Mouse (Mus musculus) C2C12 (cell line): Measurements from ENCODE around the gene Jkamp. TPM values are rescaled to one million over a fixed set of nuclear protein-coding genes. Genes with fewer than 3 reads are reported as not detected.

Experiments
- H3K27me3 ChIP-seq: one replicate; pipeline ENCODE4 v1.6.1; 2011; ENCODE audit not compliant: control insufficient read depth, insufficient read depth, insufficient read length
- H3K36me3 ChIP-seq: one replicate; pipeline ENCODE4 v1.6.1; 2011; ENCODE audit not compliant: control insufficient read depth, insufficient read depth
- H3K4me3 ChIP-seq: one replicate; pipeline ENCODE4 v1.5.1; 2011; ENCODE audit warnings: mild to moderate bottlenecking, control low read depth; ENCODE audit not compliant: poor library complexity, insufficient read depth, severe bottlenecking
- H3K79me2 ChIP-seq: one replicate; pipeline ENCODE4 v1.6.1; 2011; ENCODE audit not compliant: control insufficient read depth, insufficient read depth
- H3K79me3 ChIP-seq: one replicate; pipeline ENCODE4 v1.6.1; 2011; ENCODE audit warnings: low read depth, control low read depth
- H3ac ChIP-seq: one replicate; pipeline ENCODE3; 2011; ENCODE audit warnings: low read depth; ENCODE audit not compliant: control insufficient read depth, insufficient read length
- CEBPB ChIP-seq: IDR thresholded peaks from one replicate; pipeline ENCODE4 v1.6.1; 2011; ENCODE audit warnings: low read depth, mild to moderate bottlenecking, control low read depth, moderate library complexity
- CTCF ChIP-seq: IDR thresholded peaks from one replicate; pipeline ENCODE4 v1.5.1; 2011; ENCODE audit not compliant: control insufficient read depth, insufficient read depth, insufficient read length
- FOSL1 ChIP-seq: IDR thresholded peaks from one replicate; pipeline ENCODE4 v1.8.0; 2011; ENCODE audit warnings: mild to moderate bottlenecking, low read length; ENCODE audit not compliant: poor library complexity, insufficient read depth, severe bottlenecking
- MAX ChIP-seq: IDR thresholded peaks from one replicate; pipeline ENCODE4 v1.6.1; 2011; ENCODE audit warnings: mild to moderate bottlenecking, control low read depth
- MYOD1 ChIP-seq: IDR thresholded peaks from one replicate; pipeline ENCODE4 v1.6.1; 2011; ENCODE audit warnings: low read depth; ENCODE audit not compliant: control insufficient read depth, insufficient read length
- MYOG ChIP-seq: IDR thresholded peaks from one replicate; pipeline ENCODE4 v1.6.1; 2011; ENCODE audit not compliant: control insufficient read depth, insufficient read length; ENCODE audit errors: extremely low read depth
- USF1 ChIP-seq: IDR thresholded peaks from one replicate; pipeline ENCODE4 v1.6.1; 2011; ENCODE audit warnings: low read depth, mild to moderate bottlenecking, control low read depth, moderate library complexity
- polyA plus RNA-seq: library from polyadenylated mRNA; unstranded; fragments of >200 nt; fragmentation: generic; extraction: Trizol; gene quantifications from one replicate; pipeline ENCODE4 v1.2.1, GENCODE M21; 2012; ENCODE audit warnings: missing spikeins

Gene Jkamp
- polyA plus RNA-seq, 1 experiment, result 19.4 TPM

GRCm38 (mm10) chr12:72083265-72083664 lies 2.1 kb upstream of the Jkamp start:
- Histone ChIP-seq H3K27me3 (no peaks in the 10 kb centered on the region), H3ac (no peak overlapping the region), H3K36me3 (no peaks in the 10 kb centered on the region), H3K79me2 (peaks cover 17% of the 10 kb centered on the region), H3K4me3 (no peak overlapping the region), H3K79me3 (peaks cover 9% of the 10 kb centered on the region)
- TF ChIP-seq MAX (no peak), USF1 (no peak), MYOD1 (no peak), MYOG (no peak), CTCF (no peak)

DNA sequence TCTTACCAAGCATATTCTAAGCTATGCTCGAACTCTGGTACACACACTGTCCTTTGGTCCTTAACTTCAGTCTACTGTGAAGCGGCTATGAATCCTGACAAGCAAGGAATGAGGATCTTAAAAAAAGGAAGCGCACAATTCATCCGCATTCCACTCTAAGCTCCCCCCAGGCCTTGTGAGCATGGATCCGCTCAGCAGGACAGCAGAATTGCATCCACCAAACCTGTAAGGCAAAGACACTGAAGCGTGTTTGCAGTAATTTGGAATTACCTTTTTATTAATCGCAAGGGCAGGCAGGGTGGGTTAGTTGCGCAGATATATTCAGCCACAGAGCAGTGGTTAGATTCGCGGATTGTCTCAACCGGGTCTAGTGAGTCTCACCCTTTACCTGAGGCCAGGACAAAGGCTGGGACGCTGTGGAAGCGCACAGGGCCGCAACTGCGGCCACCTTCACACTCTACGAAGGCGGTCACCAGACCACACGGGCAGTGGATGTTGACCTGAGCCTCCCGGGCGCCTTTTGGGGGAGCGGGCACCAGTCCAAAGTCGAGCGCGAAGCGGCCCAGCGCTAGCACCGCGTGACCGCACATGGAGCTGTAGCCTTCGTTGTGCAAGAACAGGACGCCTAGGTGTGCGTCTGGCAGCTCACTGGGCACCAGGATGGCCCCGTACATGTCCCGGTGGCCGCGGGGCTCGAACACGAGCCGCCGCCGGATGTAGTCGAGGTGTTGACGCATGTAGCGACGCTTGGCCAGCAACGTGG lies 947 bp upstream of the Jkamp start:
- peaks cover 17% of the 10 kb centered on the region for H3K79me2 ChIP-seq
- no peaks in the 10 kb centered on the region for H3K27me3 ChIP-seq
- H3ac ChIP-seq, result peak overlapping the region; percentile 47
- H3K4me3 ChIP-seq, result peak overlapping the region; percentile 36
- H3K36me3 ChIP-seq, result no peaks in the 10 kb centered on the region
- no peak for TF ChIP-seq MYOD1
- TF ChIP-seq USF1, result no peak
- no peak for TF ChIP-seq FOSL1
- TF ChIP-seq CEBPB, result no peak
- no peak for TF ChIP-seq CTCF
- no peak for TF ChIP-seq MYOG
- no peak for TF ChIP-seq MAX
- H3K79me3 ChIP-seq, result peaks cover 9% of the 10 kb centered on the region

GRCm38 (mm10) chr12:72085024-72085328 lies 413 bp upstream of the Jkamp start:
- Histone ChIP-seq H3K27me3 (no peaks in the 10 kb centered on the region), H3K36me3 (no peaks in the 10 kb centered on the region), H3K4me3 (peak overlapping the region; percentile 36), H3K79me3 (peaks cover 9% of the 10 kb centered on the region), H3K79me2 (peaks cover 17% of the 10 kb centered on the region), H3ac (peak overlapping the region; percentile 47)
- TF ChIP-seq FOSL1, result no peak
- no peak for TF ChIP-seq CTCF
- TF ChIP-seq MYOD1, result no peak
- no peak for TF ChIP-seq USF1
- no peak for TF ChIP-seq MAX
- no peak for TF ChIP-seq CEBPB
- no peak for TF ChIP-seq MYOG

DNA sequence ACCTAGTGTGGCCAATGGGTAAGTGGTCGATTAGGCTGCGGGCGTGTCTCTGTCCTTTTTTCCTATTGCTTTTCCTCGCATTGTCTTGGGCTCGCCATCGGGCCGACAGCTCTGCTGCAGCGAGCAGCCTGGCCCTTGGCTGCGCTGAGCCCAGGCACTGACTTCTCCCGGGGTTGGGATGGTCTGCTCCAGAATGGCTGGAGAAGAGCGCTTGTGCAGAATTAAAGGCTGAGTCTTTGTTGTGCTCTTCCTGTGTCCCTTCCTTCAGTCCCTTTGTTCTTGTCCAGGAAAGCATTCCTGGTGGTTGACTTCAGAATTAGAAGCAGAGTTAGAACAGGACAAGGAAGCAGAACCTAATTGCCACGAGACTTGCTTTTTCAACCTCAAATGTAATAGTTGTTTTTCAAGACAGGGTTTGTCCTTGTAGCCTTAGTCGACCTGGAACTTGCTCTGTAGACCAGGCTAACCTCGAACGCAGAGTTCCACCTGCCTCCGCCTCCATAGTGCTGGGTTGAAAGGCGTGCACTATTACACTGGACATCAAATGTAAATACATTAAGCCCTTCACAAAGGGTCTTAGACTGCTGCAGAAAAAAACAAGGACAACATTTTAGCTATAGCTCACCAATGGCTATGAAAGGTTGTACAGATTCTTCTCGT lies 907 bp downstream of the Jkamp start:
- peaks cover 9% of the 10 kb centered on the region for H3K79me3 ChIP-seq
- H3ac ChIP-seq, result peak overlapping the region; percentile 84
- H3K36me3 ChIP-seq, result peaks cover 10% of the 10 kb centered on the region
- peak overlapping the region; percentile 59 for H3K4me3 ChIP-seq
- no peaks in the 10 kb centered on the region for H3K27me3 ChIP-seq
- TF ChIP-seq MYOD1 (no peak), MAX (no peak), FOSL1 (no peak), USF1 (no peak), CTCF (no peak)
- H3K79me2 ChIP-seq, result peaks cover 17% of the 10 kb centered on the region

DNA sequence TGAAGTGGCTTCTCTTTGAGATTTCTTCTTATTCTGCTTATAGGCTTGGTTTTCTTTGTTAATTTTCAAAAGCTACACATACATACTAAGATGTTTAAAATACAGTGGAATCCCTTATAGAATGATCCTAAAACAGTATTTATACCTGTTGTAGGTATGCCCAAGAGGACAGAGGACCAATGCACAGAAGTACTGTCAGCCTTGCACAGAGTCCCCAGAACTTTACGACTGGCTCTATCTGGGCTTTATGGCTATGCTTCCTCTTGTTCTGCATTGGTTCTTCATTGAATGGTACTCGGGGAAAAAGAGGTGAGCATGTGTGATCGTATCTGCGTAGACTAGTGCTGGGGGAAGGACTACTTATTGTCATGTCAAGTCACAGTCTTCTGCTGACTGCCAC lies 4.4 kb downstream of the Jkamp start:
- Histone ChIP-seq H3K4me3 (no peak overlapping the region), H3K79me3 (peaks cover 9% of the 10 kb centered on the region), H3K36me3 (peaks cover 20% of the 10 kb centered on the region), H3ac (no peak overlapping the region), H3K79me2 (peaks cover 17% of the 10 kb centered on the region), H3K27me3 (no peaks in the 10 kb centered on the region)
- TF ChIP-seq MAX, result no peak
- no peak for TF ChIP-seq USF1
- no peak for TF ChIP-seq CTCF
- no peak for TF ChIP-seq MYOD1
- no peak for TF ChIP-seq CEBPB
- no peak for TF ChIP-seq FOSL1
- no peak for TF ChIP-seq MYOG

DNA sequence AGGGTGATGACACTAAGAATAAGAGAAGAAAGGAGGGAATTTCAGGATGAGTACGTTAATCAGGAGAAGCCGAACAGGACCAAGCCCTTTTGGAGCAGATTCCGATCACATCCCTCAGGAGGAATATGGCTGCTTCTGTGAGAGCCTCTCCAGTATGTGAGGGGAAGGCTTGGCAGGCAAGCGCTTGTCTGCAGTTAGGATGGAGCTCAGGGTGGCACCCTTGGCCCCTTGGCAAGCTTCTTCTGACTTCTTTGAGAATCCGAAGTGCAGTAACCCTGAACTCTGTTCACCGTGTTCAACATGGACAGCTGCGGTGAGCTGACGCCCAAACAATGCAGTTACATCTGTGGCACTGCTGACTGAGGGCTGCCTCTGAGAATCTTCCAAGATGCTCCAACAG lies 11.6 kb downstream of the Jkamp start:
- no peak overlapping the region for H3ac ChIP-seq
- TF ChIP-seq MYOD1 (no peak), USF1 (no peak), CTCF (no peak), CEBPB (no peak), MYOG (no peak), FOSL1 (no peak), MAX (no peak)
- H3K4me3 ChIP-seq, result no peak overlapping the region
- no peaks in the 10 kb centered on the region for H3K79me3 ChIP-seq
- H3K36me3 ChIP-seq, result peaks cover 52% of the 10 kb centered on the region
- no peaks in the 10 kb centered on the region for H3K27me3 ChIP-seq
- no peaks in the 10 kb centered on the region for H3K79me2 ChIP-seq
